Mouse (Mus musculus) liver, embryonic 15.5 days (tissue): ENCODE data around the gene Ak2. TPM values are rescaled to one million over a fixed set of nuclear protein-coding genes. Genes with fewer than 3 reads are reported as not detected.

Source experiments
- polyA plus RNA-seq: library from polyadenylated mRNA; unstranded; fragments of >200 nt; fragmentation: Nextera tagmentation; extraction: Ambion mirVana; gene quantifications from 2 replicates; pipeline ENCODE4 v1.2.1, GENCODE M21; 2015

Gene Ak2
- polyA plus RNA-seq, 1 experiment from 2014 or later: 119 TPM

Other genes with a start within 250 kb of the Ak2 start
- gene A3galt2, start 236.6 kb upstream of the Ak2 start, polyA plus RNA-seq: not detected in 2 replicates
- gene Zfp362, start 185.9 kb upstream of the Ak2 start, polyA plus RNA-seq: 6.5 and 6.8 TPM in 2 replicates
- gene Trim62, start 108.4 kb upstream of the Ak2 start, polyA plus RNA-seq: 0.18 and 0.20 TPM in 2 replicates
- gene Azin2, start 29.5 kb upstream of the Ak2 start, polyA plus RNA-seq: 0.71 and 0.77 TPM in 2 replicates
- 4.8 and 5.5 TPM in 2 replicates for gene Rnf19b, start 66.3 kb downstream of the Ak2 start, polyA plus RNA-seq
- gene Tmem54, start 113.6 kb downstream of the Ak2 start, polyA plus RNA-seq: 1.2 and 1.9 TPM in 2 replicates
- 0.31 and 0.66 TPM in 2 replicates for gene Hpca, start 130.1 kb downstream of the Ak2 start, polyA plus RNA-seq
- gene Fndc5, start 145.0 kb downstream of the Ak2 start, polyA plus RNA-seq: 1.0 and 1.1 TPM in 2 replicates
- 6.0 and 6.6 TPM in 2 replicates for gene S100pbp, start 197.8 kb downstream of the Ak2 start, polyA plus RNA-seq
- gene Yars, start 197.8 kb downstream of the Ak2 start, polyA plus RNA-seq: 60.8 and 62.4 TPM in 2 replicates